Mouse (Mus musculus) embryonic stem cell, embryonic (primary cell): ENCODE results near the gene Fgd6.

Experiments
- CTCF ChIA-PET, 4 experiments: fragments of 300-600 bp in 2 of 4; fragments of 350-600 bp in 2 of 4; sonication (Branson Sonifier 250); formaldehyde crosslinking; loops; one replicate each; lab custom pipeline; 2022; ENCODE audit warnings: inconsistent platforms in 2 of 4; lab: Charles Lee
- POLR2A ChIA-PET, 4 experiments: fragments of 300-600 bp in 2 of 4; fragments of 350-600 bp in 2 of 4; sonication (Branson Sonifier 250); formaldehyde crosslinking; loops; one replicate each; lab custom pipeline; 2022; ENCODE audit warnings: antibody characterized with exemption in 4 of 4, inconsistent platforms in 1 of 4; lab: Charles Lee

Fgd6 gene

GRCm38 (mm10) chr10:94107607-94108006, 71.8 kb downstream of the Fgd6 start:
- CTCF ChIA-PET = no interaction called here
- POLR2A ChIA-PET = interaction anchor here in 1 of 4 experiments (0.8 kb wide), 1 partner anchor 74 kb away, joined by 4 read pairs; no protein-coding TSS in a partner anchor

- POLR2A ChIA-PET = interaction anchor here in 1 of 4 experiments (1.1 kb wide), 1 partner anchor 88 kb away, joined by 3 read pairs; no protein-coding TSS in a partner anchor
- CTCF ChIA-PET = no interaction called here
These were observed 73.0 kb downstream of the Fgd6 start for GRCm38 (mm10) chr10:94108791-94109190.

- ChIA-PET CTCF (no interaction called here), POLR2A (no interaction called here)
These were observed 75.3 kb downstream of the Fgd6 start for GRCm38 (mm10) chr10:94110834-94111754.

- ChIA-PET CTCF (interaction anchor here in 2 of 4 experiments (0.6 to 0.9 kb wide), 2 partner anchors 49 to 101 kb away, joined by 3 read pairs; no protein-coding TSS in a partner anchor), POLR2A (interaction anchor here in 1 of 4 experiments (0.6 to 1.2 kb wide), 2 partner anchors 9 to 60 kb away, joined by 3 read pairs; no protein-coding TSS in a partner anchor)
These were observed 76.4 kb downstream of the Fgd6 start for GRCm38 (mm10) chr10:94112207-94112606.

DNA sequence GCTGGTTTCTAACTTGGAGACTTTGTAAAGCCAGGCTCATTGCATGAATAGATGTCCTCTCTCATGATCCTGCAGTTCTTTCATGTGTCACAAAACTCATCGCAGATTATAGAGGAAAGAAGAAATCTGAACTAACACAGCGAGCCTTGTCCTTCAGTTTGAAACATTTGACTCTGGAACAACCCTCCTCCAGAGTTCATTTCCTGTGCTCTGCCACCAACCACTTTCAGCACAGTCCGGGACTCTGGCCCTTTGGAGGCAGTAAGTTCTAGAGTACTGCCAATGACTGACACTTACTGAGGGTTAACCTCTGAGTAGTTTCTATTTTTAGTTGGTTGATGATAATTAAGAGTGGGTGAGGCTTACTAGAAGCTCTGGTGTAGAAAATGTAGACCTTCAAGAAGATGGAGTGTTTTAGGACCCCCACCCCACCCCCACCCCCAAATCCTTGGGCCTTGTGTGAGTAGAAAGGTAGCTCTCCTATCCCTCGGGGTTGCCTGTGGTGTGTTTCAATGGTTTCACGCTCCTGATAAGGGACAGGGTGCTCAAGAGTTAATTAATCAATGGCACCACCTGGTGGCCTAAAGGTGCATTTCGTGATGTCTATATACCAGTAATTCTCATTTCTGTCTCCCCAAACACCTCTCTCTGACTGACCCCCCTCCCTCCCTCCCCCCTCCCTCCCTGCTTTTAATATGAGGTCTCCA, 80.2 kb downstream of the Fgd6 start:
- CTCF ChIA-PET = interaction anchor here in 3 of 4 experiments (0.6 to 3.5 kb wide), 15 partner anchors 9 to 467 kb away, joined by 3 to 19 read pairs (median 5); partner anchors contain the start of genes Fgd6 (in 3 of the 3) and Vezt (in 2 of the 3)

DNA sequence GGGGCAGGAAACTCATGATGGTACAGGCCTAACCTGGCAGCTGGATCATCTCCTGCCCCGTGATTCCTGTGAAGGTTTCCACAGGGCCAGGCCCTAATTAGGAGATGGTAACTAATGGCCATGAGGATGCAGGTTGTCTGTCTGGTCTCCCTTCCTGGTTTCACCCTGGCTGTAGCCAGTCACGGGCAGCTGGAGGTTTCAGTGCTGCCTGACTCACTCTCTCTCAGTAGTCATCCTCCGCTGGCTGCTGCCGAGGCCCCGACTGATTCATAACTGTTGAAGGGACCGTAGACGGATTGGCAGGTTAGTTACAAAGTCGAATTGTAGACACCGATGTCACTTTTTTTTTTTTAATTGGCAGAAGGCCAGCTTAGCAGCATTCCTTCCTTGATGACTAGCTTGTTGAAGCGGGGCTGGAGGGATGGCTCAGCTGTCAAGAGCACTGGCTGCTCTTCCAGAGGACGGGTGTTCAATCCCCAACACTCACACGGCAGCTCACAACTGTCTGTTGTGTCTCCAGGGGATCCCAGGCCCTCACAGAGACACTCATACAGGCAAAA, 81.1 kb downstream of the Fgd6 start:
- ChIA-PET POLR2A (interaction anchor here in 2 of 4 experiments (1.0 to 2.6 kb wide), 4 partner anchors 23 to 81 kb away, joined by 3 to 8 read pairs (median 4); partner anchors contain the start of genes Fgd6 (in 2 of the 2) and Vezt (in 2 of the 2)), CTCF (interaction anchor here (0.6 to 3.5 kb wide), 14 partner anchors 8 to 1472 kb away, joined by 3 to 19 read pairs (median 4); partner anchors contain the start of genes Fgd6 (in 3 of the 4) and Vezt (in 2 of the 4))

More for the DNA sequence above, 80.2 kb downstream of the Fgd6 start:
- POLR2A ChIA-PET = interaction anchor here in 2 of 4 experiments (0.7 to 2.6 kb wide), 5 partner anchors 24 to 298 kb away, joined by 3 to 8 read pairs (median 3); partner anchors contain the start of genes Fgd6 (in 2 of the 2) and Vezt (in 2 of the 2)

DNA sequence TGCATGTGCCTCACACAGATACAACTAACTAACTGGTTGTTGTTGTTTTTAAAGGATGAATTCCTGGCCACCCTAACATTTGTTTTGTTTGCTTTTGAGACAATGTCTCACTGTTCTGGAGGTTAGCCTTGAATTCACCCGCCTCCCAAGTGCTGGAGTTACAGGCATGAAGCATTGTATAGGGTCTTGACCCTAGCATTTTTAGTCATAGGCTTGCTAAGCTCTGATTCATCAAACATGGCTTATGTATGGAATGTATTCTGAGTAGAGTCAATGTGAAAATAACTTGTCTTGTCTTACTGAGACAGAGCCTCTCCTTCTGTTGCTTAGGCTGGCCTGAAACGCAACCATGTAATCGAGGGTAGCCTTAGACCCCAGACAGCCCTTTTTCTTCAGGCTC, 82.1 kb downstream of the Fgd6 start:
- ChIA-PET CTCF (interaction anchor here in 2 of 4 experiments (1.0 to 3.5 kb wide), 4 partner anchors 82 to 300 kb away, joined by 3 to 19 read pairs (median 10); partner anchors contain the start of genes Fgd6 (in 2 of the 2) and Vezt (in 2 of the 2)), POLR2A (interaction anchor here in 1 of 4 experiments (1.0 kb wide), 1 partner anchor 82 kb away, joined by 3 read pairs; the partner anchor contains the start of genes Fgd6 and Vezt)

DNA sequence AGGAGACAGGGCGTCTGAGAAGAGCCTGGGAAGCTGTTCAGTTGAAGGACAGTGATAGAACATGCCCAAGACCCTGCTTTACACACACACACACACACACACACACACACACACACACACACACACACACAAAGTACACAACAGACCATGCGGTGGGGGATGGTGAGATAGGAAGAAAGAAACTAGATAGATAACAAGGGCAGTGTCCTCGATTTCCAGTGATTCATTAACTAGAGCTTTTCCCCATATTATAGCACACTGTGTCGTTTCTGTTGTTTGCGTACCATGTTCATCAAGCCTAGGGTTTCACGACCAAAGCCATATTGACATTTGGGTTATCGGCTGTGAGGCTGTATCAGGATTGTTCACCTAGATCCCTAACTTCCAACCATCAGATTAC, 83.2 kb downstream of the Fgd6 start:
- ChIA-PET POLR2A (interaction anchor here in 2 of 4 experiments (0.6 to 1.5 kb wide), 3 partner anchors 83 to 210 kb away, joined by 3 to 6 read pairs (median 3); partner anchors contain the start of genes Fgd6 (in 1 of the 2) and Vezt (in 1 of the 2)), CTCF (interaction anchor here in 1 of 4 experiments (3.5 kb wide), 1 partner anchor 83 kb away, joined by 16 read pairs; the partner anchor contains the start of genes Fgd6 and Vezt)

GRCm38 (mm10) chr10:94120676-94121075, 84.9 kb downstream of the Fgd6 start:
- ChIA-PET CTCF (interaction anchor here in 1 of 4 experiments (0.9 kb wide), 1 partner anchor 84 kb away, joined by 3 read pairs; no protein-coding TSS in a partner anchor), POLR2A (interaction anchor here in 2 of 4 experiments (0.7 to 1.6 kb wide), 3 partner anchors 8 to 85 kb away, joined by 3 to 4 read pairs (median 3); partner anchors contain the start of genes Fgd6 (in 1 of the 2) and Vezt (in 1 of the 2))

DNA sequence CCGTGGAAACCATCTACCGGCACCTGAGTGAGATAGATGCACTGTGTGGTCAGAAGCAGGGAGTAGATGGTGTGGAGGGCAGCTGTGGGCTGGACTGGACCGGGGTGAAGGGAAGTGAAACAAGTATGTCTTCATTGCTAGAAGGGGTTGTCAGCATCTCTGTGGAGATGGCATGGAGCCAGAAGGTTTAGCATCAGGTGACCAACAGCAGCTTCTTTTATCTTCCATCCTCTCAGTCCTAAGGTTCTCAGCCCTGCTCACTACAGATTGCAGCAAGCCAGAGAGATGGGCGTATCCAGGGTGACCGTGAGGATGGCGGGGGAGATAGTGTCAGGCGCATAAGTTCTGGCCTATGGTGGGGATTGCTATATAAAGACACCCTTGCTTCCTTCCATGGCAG, 86.8 kb downstream of the Fgd6 start:
- ChIA-PET CTCF (interaction anchor here in 1 of 4 experiments (1.0 kb wide), 1 partner anchor 249 kb away, joined by 3 read pairs; no protein-coding TSS in a partner anchor), POLR2A (no interaction called here)

DNA sequence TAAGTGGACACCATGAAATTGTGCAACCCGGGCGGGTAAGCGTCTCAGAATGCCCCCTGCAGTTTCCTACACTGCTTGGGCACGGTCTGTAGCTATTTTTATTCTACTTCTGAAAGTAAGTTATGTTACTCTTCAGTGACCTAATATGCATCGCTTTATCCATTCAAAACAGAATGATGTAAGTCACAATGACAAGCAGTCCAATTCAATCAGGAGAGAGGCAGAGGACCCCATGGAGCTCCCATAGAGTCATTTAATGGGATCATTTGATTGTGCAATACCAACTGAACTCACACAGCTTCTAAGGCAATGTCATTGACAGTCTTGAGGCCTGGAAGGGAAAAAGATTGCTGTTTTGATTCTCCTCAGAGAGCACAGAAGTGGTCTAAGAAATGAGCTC, 87.8 kb downstream of the Fgd6 start:
- CTCF ChIA-PET = interaction anchor here in 3 of 4 experiments (0.7 to 2.0 kb wide), 3 partner anchors 11 to 485 kb away, joined by 3 to 4 read pairs (median 4); no protein-coding TSS in a partner anchor
- POLR2A ChIA-PET = interaction anchor here in 1 of 4 experiments (1.2 kb wide), 1 partner anchor 87 kb away, joined by 3 read pairs; no protein-coding TSS in a partner anchor

DNA sequence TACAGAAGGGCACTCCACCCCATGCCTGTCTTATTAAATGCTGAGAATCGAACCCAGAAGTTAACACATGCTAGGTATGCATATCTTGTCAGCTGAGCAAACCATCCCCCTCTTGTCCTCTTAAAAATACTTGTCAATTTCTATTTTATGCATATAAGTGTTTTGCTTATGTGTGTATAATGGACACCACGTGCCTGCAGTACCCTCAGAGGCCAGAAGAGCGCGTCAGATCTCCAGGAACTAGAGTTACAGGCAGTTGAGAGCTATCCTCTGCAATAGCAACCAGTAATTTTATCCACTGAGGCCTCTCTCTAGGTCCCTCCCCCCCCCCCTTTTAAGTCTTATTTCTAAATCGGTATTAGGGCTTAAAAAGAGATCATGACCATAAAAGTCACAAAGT, 88.6 kb downstream of the Fgd6 start:
- POLR2A ChIA-PET = interaction anchor here in 1 of 4 experiments (0.6 to 1.2 kb wide), 5 partner anchors 18 to 613 kb away, joined by 3 to 4 read pairs (median 4); no protein-coding TSS in a partner anchor
- CTCF ChIA-PET = interaction anchor here (0.6 to 2.0 kb wide), 16 partner anchors 8 to 485 kb away, joined by 3 to 5 read pairs (median 3); partner anchors contain the start of genes Nr2c1 (in 2 of the 4) and Vezt (in 1 of the 4)

DNA sequence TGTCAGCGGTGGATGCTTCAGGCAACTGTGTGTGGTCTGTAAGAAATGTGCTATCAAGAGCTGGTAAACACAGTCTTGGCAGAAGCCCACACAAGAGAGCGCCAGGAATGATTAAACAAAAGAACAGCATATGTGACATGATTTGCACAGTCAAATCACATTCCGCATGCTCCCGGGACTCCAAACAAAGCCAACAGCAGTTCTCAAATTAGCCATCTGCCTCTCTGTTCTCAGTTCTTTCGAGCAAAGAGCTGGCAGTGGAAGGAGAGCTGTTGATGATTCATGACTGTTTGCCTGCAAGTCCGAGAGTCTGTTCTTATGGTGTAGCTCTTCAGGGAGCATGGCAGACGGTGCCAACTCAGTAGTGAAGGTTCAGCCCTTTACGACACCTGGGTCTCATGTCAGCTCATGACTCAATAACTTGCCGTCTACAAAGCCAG, 93.9 kb downstream of the Fgd6 start:
- POLR2A ChIA-PET = interaction anchor here in 1 of 4 experiments (0.5 kb wide), 1 partner anchor 97 kb away, joined by 3 read pairs; no protein-coding TSS in a partner anchor
- CTCF ChIA-PET = no interaction called here

DNA sequence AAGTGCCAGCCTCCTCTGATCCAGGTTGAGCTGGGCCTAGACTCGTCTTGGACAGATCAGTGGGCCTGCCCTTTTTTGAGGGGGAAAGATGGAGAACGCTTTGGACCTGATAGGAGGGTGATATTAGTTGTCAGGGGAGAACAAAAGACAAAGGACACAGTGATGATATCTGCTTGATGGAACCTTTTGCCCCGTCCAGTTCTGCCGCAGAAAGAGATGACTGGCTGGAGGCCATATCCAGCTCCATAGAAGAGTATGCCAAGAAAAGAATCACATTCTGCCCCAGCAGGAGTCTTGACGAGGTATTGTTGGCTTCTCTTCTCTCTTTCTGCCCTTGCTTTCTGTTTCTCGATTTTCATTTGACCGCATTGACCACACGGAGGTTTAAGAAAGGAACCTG, 97.3 kb downstream of the Fgd6 start:
- ChIA-PET CTCF (no interaction called here), POLR2A (interaction anchor here in 1 of 4 experiments (1.5 to 1.6 kb wide), 2 partner anchors 15 to 29 kb away, joined by 3 read pairs; partner anchors contain the start of gene Nr2c1)

DNA sequence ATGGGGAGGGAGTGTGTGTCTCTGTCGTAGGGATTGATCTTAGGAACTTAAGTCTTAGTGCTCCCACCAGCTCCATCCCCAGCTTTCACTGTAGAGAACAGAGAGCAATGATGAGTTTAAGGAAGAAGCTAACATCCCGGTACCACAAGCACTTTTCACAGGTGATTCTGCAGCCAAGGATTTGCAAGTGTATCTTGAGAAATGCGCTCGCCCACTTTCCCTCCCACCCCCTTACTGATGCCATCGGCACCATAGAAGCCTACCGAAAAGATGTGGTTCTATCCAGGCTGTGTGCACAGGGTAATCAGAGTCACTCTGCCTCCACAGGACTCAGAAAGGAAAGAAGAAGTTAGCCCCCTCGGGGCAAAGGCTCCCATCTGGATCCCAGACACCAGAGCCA, 97.9 kb downstream of the Fgd6 start:
- POLR2A ChIA-PET = interaction anchor here in 1 of 4 experiments (1.0 to 1.6 kb wide), 3 partner anchors 15 to 144 kb away, joined by 3 read pairs; partner anchors contain the start of gene Nr2c1
- CTCF ChIA-PET = no interaction called here

DNA sequence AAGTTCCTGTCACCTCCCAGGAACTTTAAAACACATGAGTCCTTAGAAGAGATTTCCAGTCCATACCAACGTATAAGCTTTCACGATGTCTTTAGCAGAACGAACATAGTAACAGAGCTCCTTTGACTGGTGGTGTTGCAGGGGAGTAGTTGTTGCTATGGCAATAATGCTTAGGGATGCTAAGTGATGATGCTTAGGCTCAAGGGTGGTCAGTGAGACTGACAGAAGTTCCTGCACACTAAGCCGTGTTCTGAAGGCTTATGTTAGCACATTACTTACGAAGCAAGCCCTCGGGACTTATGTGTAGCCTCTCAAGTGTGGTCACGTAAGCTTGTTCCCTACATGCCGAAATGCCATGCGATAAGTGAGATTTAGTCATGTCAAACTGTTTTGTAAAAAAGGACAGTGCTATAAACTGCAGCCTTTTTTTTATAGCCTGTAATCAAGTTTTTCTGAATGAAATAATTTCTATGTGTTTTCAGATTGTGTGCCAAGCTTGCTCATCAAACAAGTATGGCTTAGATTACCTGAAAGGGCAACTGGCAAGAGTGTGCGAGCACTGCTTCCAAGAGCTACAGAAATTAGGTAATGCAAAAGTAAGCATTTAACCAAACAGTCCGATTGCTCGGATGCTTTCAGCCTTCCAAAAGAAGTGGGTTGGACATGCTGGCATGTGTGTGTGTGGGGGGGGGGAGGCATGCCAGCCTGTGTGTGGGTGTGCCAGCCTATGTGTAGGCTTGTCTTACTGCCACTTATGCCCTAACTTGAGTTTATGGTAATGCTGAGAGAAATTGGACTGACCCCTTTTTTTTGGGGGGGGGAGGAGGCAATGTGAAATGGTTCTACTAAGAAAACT, 99.0 kb downstream of the Fgd6 start:
- CTCF ChIA-PET = interaction anchor here in 1 of 4 experiments (0.6 to 0.7 kb wide), 2 partner anchors 11 to 261 kb away, joined by 3 to 15 read pairs; no protein-coding TSS in a partner anchor
- POLR2A ChIA-PET = interaction anchor here in 1 of 4 experiments (0.6 to 1.6 kb wide), 5 partner anchors 13 to 715 kb away, joined by 3 read pairs; partner anchors contain the start of gene Nr2c1
